ENCODE assay signal across 8 mouse cellular contexts in genomic region chr11:30025835-30026472, GRCm38 (mm10). TPM values are rescaled to one million over a fixed set of nuclear protein-coding genes. Genes with fewer than 3 reads are reported as not detected.
DNase-seq lines count a peak whose midpoint lies in the region; ATAC-seq lines count a peak whose summit lies in the region.

Gene Eml6 (minus strand): TSS chr11:30026033.

- H3K27me3 ChIP-seq in megakaryocyte, embryonic 14.5 days (replicated peaks), result peaks cover 23% of the 10 kb centered on the region

- peaks cover 22% of the 10 kb centered on the region for H3K4me1 ChIP-seq in megakaryocyte, embryonic 14.5 days

- peak; percentile 98 for ATAC-seq in inflammation-experienced regulatory T-cells, adult 6 months

- peak within 1 kb of the TSS; percentile 98 for H3K4me3 ChIP-seq in megakaryocyte, embryonic 14.5 days (replicated peaks)

- no peaks in the 10 kb centered on the region for H3K36me3 ChIP-seq in megakaryocyte, embryonic 14.5 days (replicated peaks; ENCODE audit: low read length)

- H3K9me3 ChIP-seq in megakaryocyte, embryonic 14.5 days, result no peaks in the 10 kb centered on the region

- peak; percentile 98 to 99 for DNase-seq in adrenal gland, adult (ENCODE audit: inconsistent age in 2 of 2, low spot score in 1 of 2)
- peak; percentile 97 for DNase-seq in embryo, embryonic 10 days (ENCODE audit: low spot score)
- peak; percentile 97 for DNase-seq in gastrocnemius, postnatal 25 days
- DNase-seq in left cerebral cortex, adult 9 months (ENCODE audit: low spot score in 2 of 2), result peak; percentile 97 to 98
- peak; percentile 95 to 96 for DNase-seq in right cerebral cortex, adult 2 months (ENCODE audit: low spot score in 2 of 2)
- DNase-seq in urinary bladder, postnatal 14 days (ENCODE audit: low spot score), result peak; percentile 97

RNA-seq across cellular contexts. Expression of gene Eml6, which starts in this region (rescaled TPM):
- total RNA-seq in gastrocnemius, postnatal 25 days (2021), result under 1 TPM; 0.40 to 0.87 TPM
- 1 to 10 TPM in 2 of 3 experiments, under 1 TPM in 1; 0.45 to 1.7 (median 1.3) TPM for polyA plus RNA-seq in inflammation-experienced regulatory T-cells, adult 6 months (2017; shearing (Covaris generic))
- 0.67 TPM in 1 of 2 replicates, not detected in the other for polyA plus RNA-seq in megakaryocyte, embryonic 14.5 days (2012; ENCODE audit: insufficient read depth, low replicate concordance)

Comparison
In these comparisons a context has a peak if more than half of its experiments do, and no peak if none do; other contexts are left out.
1. Peak in every context shown above with its lines: DNase-seq, ATAC-seq and H3K4me3 ChIP-seq.
2. Peak in DNase-seq in gastrocnemius, postnatal 25 days; RNA of the gene not detected or under 1 TPM.